Mouse (Mus musculus): ENCODE results near the gene Tmem184b. TPM values are rescaled to one million over a fixed set of nuclear protein-coding genes. Genes with fewer than 3 reads are reported as not detected.

Gene Tmem184b
- polyA plus RNA-seq, 1 experiment: 74.2 TPM

DNA sequence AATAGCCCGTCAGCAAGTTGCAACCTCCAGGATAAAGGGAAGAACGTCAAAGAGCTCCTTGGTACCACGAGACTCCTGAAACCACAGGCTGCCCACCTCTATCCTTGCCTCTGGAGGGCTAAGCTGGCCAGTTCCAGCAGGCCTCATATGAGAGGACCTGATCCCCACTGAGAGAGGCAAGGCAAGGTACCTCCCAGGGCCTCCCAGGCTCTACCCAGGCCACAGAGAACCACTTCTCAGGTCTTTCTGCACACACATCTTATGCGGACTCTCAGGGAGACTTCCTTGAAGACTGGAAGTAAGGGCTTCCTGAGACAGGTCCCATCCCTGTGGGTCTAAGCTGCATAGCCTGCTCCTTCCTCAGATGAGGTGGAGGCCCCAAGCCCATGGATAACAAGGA, 36.0 kb upstream of the Tmem184b start:
- H3K79me2 ChIP-seq (ENCODE audit: control insufficient read depth, insufficient read depth): peaks cover 81% of the 10 kb centered on the region
- no peak for TF ChIP-seq MAX (IDR thresholded peaks at IDR 0.05)
- TF ChIP-seq MYOD1 (IDR thresholded peaks at IDR 0.05; ENCODE audit: control insufficient read depth, insufficient read length, low read depth): no peak
- no peak for TF ChIP-seq FOSL1 (IDR thresholded peaks at IDR 0.05; ENCODE audit: insufficient read depth, low read length, poor library complexity, severe bottlenecking)
- TF ChIP-seq CEBPB (IDR thresholded peaks at IDR 0.05; ENCODE audit: low read depth): no peak
- no peak for TF ChIP-seq CTCF (IDR thresholded peaks at IDR 0.05; ENCODE audit: control insufficient read depth, insufficient read depth, insufficient read length)
- TF ChIP-seq MYOG (IDR thresholded peaks at IDR 0.05; ENCODE audit: control insufficient read depth, extremely low read depth, insufficient read length): no peak
- no peak for TF ChIP-seq USF1 (IDR thresholded peaks at IDR 0.05; ENCODE audit: low read depth)
- H3ac ChIP-seq (ENCODE audit: control insufficient read depth, insufficient read length, low read depth): no peak overlapping the region
- H3K27me3 ChIP-seq (ENCODE audit: control insufficient read depth, insufficient read depth, insufficient read length): no peaks in the 10 kb centered on the region
- H3K36me3 ChIP-seq (ENCODE audit: control insufficient read depth, insufficient read depth): peaks cover 47% of the 10 kb centered on the region
- no peak overlapping the region for H3K4me3 ChIP-seq (ENCODE audit: insufficient read depth, poor library complexity, severe bottlenecking)
- H3K79me3 ChIP-seq (ENCODE audit: low read depth): peaks cover 57% of the 10 kb centered on the region

- TF ChIP-seq CEBPB (IDR thresholded peaks at IDR 0.05; ENCODE audit: low read depth) (no peak), CTCF (IDR thresholded peaks at IDR 0.05; ENCODE audit: control insufficient read depth, insufficient read depth, insufficient read length) (no peak), MAX (IDR thresholded peaks at IDR 0.05) (no peak), USF1 (IDR thresholded peaks at IDR 0.05; ENCODE audit: low read depth) (no peak), FOSL1 (IDR thresholded peaks at IDR 0.05; ENCODE audit: insufficient read depth, low read length, poor library complexity, severe bottlenecking) (no peak), MYOD1 (IDR thresholded peaks at IDR 0.05; ENCODE audit: control insufficient read depth, insufficient read length, low read depth) (no peak), MYOG (IDR thresholded peaks at IDR 0.05; ENCODE audit: control insufficient read depth, extremely low read depth, insufficient read length) (no peak)
- no peak overlapping the region for H3K4me3 ChIP-seq (ENCODE audit: insufficient read depth, poor library complexity, severe bottlenecking)
- no peaks in the 10 kb centered on the region for H3K27me3 ChIP-seq (ENCODE audit: control insufficient read depth, insufficient read depth, insufficient read length)
- no peak overlapping the region for H3ac ChIP-seq (ENCODE audit: control insufficient read depth, insufficient read length, low read depth)
- peaks cover 63% of the 10 kb centered on the region for H3K79me3 ChIP-seq (ENCODE audit: low read depth)
- H3K79me2 ChIP-seq (ENCODE audit: control insufficient read depth, insufficient read depth): peaks cover 86% of the 10 kb centered on the region
- peaks cover 53% of the 10 kb centered on the region for H3K36me3 ChIP-seq (ENCODE audit: control insufficient read depth, insufficient read depth)
Measured at GRCm38 (mm10) chr15:79438816-79439215, 35.4 kb upstream of the Tmem184b start.

GRCm38 (mm10) chr15:79438209-79438810, 34.9 kb upstream of the Tmem184b start:
- Histone ChIP-seq H3ac (ENCODE audit: control insufficient read depth, insufficient read length, low read depth) (no peak overlapping the region), H3K4me3 (ENCODE audit: insufficient read depth, poor library complexity, severe bottlenecking) (no peak overlapping the region), H3K79me2 (ENCODE audit: control insufficient read depth, insufficient read depth) (peaks cover 91% of the 10 kb centered on the region), H3K27me3 (ENCODE audit: control insufficient read depth, insufficient read depth, insufficient read length) (no peaks in the 10 kb centered on the region), H3K36me3 (ENCODE audit: control insufficient read depth, insufficient read depth) (peaks cover 58% of the 10 kb centered on the region), H3K79me3 (ENCODE audit: low read depth) (peaks cover 66% of the 10 kb centered on the region)
- TF ChIP-seq USF1 (IDR thresholded peaks at IDR 0.05; ENCODE audit: low read depth) (no peak), CEBPB (IDR thresholded peaks at IDR 0.05; ENCODE audit: low read depth) (no peak), MYOD1 (IDR thresholded peaks at IDR 0.05; ENCODE audit: control insufficient read depth, insufficient read length, low read depth) (no peak), MYOG (IDR thresholded peaks at IDR 0.05; ENCODE audit: control insufficient read depth, extremely low read depth, insufficient read length) (no peak), CTCF (IDR thresholded peaks at IDR 0.05; ENCODE audit: control insufficient read depth, insufficient read depth, insufficient read length) (no peak), MAX (IDR thresholded peaks at IDR 0.05) (no peak), FOSL1 (IDR thresholded peaks at IDR 0.05; ENCODE audit: insufficient read depth, low read length, poor library complexity, severe bottlenecking) (no peak)

- Histone ChIP-seq H3K79me3 (ENCODE audit: low read depth) (peaks cover 72% of the 10 kb centered on the region), H3K36me3 (ENCODE audit: control insufficient read depth, insufficient read depth) (peaks cover 64% of the 10 kb centered on the region), H3ac (ENCODE audit: control insufficient read depth, insufficient read length, low read depth) (no peak overlapping the region), H3K27me3 (ENCODE audit: control insufficient read depth, insufficient read depth, insufficient read length) (no peaks in the 10 kb centered on the region), H3K4me3 (ENCODE audit: insufficient read depth, poor library complexity, severe bottlenecking) (no peak overlapping the region), H3K79me2 (ENCODE audit: control insufficient read depth, insufficient read depth) (peaks cover 98% of the 10 kb centered on the region)
- TF ChIP-seq MAX (IDR thresholded peaks at IDR 0.05) (no peak), CTCF (IDR thresholded peaks at IDR 0.05; ENCODE audit: control insufficient read depth, insufficient read depth, insufficient read length) (no peak), MYOD1 (IDR thresholded peaks at IDR 0.05; ENCODE audit: control insufficient read depth, insufficient read length, low read depth) (no peak), USF1 (IDR thresholded peaks at IDR 0.05; ENCODE audit: low read depth) (no peak), MYOG (IDR thresholded peaks at IDR 0.05; ENCODE audit: control insufficient read depth, extremely low read depth, insufficient read length) (no peak), FOSL1 (IDR thresholded peaks at IDR 0.05; ENCODE audit: insufficient read depth, low read length, poor library complexity, severe bottlenecking) (no peak), CEBPB (IDR thresholded peaks at IDR 0.05; ENCODE audit: low read depth) (no peak)
Measured at GRCm38 (mm10) chr15:79437541-79438208, 34.3 kb upstream of the Tmem184b start.

GRCm38 (mm10) chr15:79436481-79436921, 33.1 kb upstream of the Tmem184b start:
- Histone ChIP-seq H3K27me3 (ENCODE audit: control insufficient read depth, insufficient read depth, insufficient read length) (no peaks in the 10 kb centered on the region), H3K79me3 (ENCODE audit: low read depth) (peaks cover 77% of the 10 kb centered on the region), H3ac (ENCODE audit: control insufficient read depth, insufficient read length, low read depth) (no peak overlapping the region), H3K79me2 (ENCODE audit: control insufficient read depth, insufficient read depth) (peaks cover 100% of the 10 kb centered on the region), H3K36me3 (ENCODE audit: control insufficient read depth, insufficient read depth) (peaks cover 76% of the 10 kb centered on the region), H3K4me3 (ENCODE audit: insufficient read depth, poor library complexity, severe bottlenecking) (no peak overlapping the region)
- TF ChIP-seq FOSL1 (IDR thresholded peaks at IDR 0.05; ENCODE audit: insufficient read depth, low read length, poor library complexity, severe bottlenecking): no peak
- no peak for TF ChIP-seq MAX (IDR thresholded peaks at IDR 0.05)
- no peak for TF ChIP-seq CTCF (IDR thresholded peaks at IDR 0.05; ENCODE audit: control insufficient read depth, insufficient read depth, insufficient read length)
